Mouse (Mus musculus) heart, embryonic 14.5 days (tissue): ENCODE measurements at regions not wholly inside any gene's neighbourhood (a gene's known extent, or its start where the extent isn't known, plus 50 kb on each side); places are given as distances from the start of the nearest gene placed in this dataset.

Experiments
- ATAC-seq: fragments of 200-750 bp; cut with Nextera tagmentation; 2 replicates; pipeline ENCODE4 v1.8.0; 2017; ENCODE audit warnings: low read depth, moderate TSS enrichment; ENCODE audit not compliant: insufficient number of reproducible peaks, insufficient read depth, low FRiP score
- H3K27ac ChIP-seq, 2 experiments: fragments of 200-500 bp in 1 of 2; fragments of 300-500 bp in 1 of 2; sonication (generic) in 1 of 2; replicated peaks in 1 of 2; 2 replicates each; pipeline ENCODE4 v1.5.1; 2012 to 2014; ENCODE audit warnings: low read depth in 2 of 2, low read length in 2 of 2, control low read depth in 1 of 2, mild to moderate bottlenecking in 1 of 2, mixed read lengths in 1 of 2; ENCODE audit not compliant: control insufficient read depth in 1 of 2, insufficient read depth in 1 of 2
- H3K27me3 ChIP-seq: fragments of 300-500 bp; sonication (generic); 2 replicates; pipeline ENCODE4 v1.6.1; 2014; ENCODE audit warnings: mild to moderate bottlenecking, low read length, control low read depth; ENCODE audit not compliant: control insufficient read depth, insufficient read depth
- H3K36me3 ChIP-seq: fragments of 300-500 bp; sonication (generic); 2 replicates; pipeline ENCODE4 v1.6.1; 2014; ENCODE audit warnings: mild to moderate bottlenecking, control low read depth, low read length, mixed read lengths; ENCODE audit not compliant: control insufficient read depth, insufficient read depth
- H3K4me1 ChIP-seq, 2 experiments: fragments of 200-500 bp in 1 of 2; fragments of 300-500 bp in 1 of 2; sonication (generic) in 1 of 2; 2 replicates each; pipeline ENCODE4 v1.6.1; 2012 to 2014; ENCODE audit warnings: low read length in 2 of 2, control low read depth in 1 of 2, mixed read lengths in 1 of 2; ENCODE audit not compliant: control insufficient read depth in 2 of 2, insufficient read depth in 2 of 2
- H3K4me2 ChIP-seq: fragments of 300-500 bp; sonication (generic); 2 replicates; pipeline ENCODE4 v1.6.1; 2014; ENCODE audit warnings: mild to moderate bottlenecking, low read length
- H3K4me3 ChIP-seq, 2 experiments: fragments of 200-500 bp in 1 of 2; fragments of 300-500 bp in 1 of 2; sonication (generic) in 1 of 2; 2 replicates each; pipeline ENCODE4 v1.5.1; 2012 to 2014; ENCODE audit warnings: low read length in 2 of 2, mild to moderate bottlenecking in 2 of 2, control low read depth in 1 of 2, low read depth in 1 of 2, moderate library complexity in 1 of 2; ENCODE audit not compliant: control insufficient read depth in 1 of 2, insufficient read depth in 1 of 2
- H3K9ac ChIP-seq: fragments of 300-500 bp; sonication (generic); 2 replicates; pipeline ENCODE4 v1.6.1; 2014; ENCODE audit warnings: mild to moderate bottlenecking, low read length
- H3K9me3 ChIP-seq: fragments of 300-500 bp; sonication (generic); 2 replicates; pipeline ENCODE4 v1.6.1; 2016; ENCODE audit warnings: low read length, control low read depth; ENCODE audit not compliant: control insufficient read depth
- WGBS: fragments of 180-500 bp; shearing (Covaris S2); extraction: QIAGEN DNeasy Blood & Tissue Kit; methylation state at CpG from one replicate; pipeline ENCODE4 v1.1.7; 2014; 5-methylcytosine and 5-hydroxymethylcytosine counted together

DNA sequence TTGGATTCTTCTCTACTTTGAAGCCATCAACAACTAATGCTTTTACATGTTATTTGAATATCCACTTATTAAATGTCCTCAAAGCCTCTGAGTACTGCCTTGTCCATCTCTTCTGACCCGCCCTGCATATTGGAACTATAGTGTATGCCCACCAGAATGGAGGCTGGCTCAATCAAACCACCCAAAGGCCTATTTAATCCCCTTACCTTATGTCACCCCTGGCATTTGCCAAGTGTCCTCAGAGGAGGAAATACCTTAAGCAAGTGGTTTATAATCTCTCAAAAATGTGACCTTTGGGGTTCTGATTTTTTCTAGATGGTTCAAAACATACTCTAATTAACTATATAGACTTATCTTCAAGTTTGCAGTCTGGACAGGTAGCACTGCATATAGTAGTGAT lies 542.3 kb downstream of the Etv1 start:
- H3K27me3 ChIP-seq: no peaks in the 10 kb centered on the region
- H3K27ac ChIP-seq: no peak overlapping the region
- H3K9me3 ChIP-seq: no peaks in the 10 kb centered on the region
- no peak overlapping the region for H3K9ac ChIP-seq
- no peak for ATAC-seq
- no peaks in the 10 kb centered on the region for H3K36me3 ChIP-seq
- no peaks in the 10 kb centered on the region for H3K4me1 ChIP-seq
- no peak overlapping the region for H3K4me2 ChIP-seq
- H3K4me3 ChIP-seq: no peak overlapping the region
- 53% methylated on average over 1 of the region's 1 CpGs for WGBS

DNA sequence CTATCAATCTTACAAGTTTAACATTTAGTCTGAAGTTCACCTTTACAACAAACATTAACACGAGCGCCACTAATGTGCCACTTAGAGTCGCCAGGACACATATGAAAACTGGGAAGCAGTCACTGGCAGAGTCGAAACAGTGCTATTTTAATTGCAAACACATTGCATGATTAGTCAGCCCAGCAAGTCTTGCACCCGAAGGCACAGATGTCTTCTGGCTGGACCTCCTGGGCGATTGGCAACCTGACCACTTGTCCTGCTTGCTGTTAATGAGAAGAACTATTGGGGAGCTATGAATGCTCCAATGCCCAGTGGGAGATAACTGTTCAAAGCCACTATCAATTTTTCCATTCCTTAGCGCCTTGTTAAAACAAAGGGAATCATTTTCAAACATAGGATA lies 547.0 kb downstream of the Etv1 start:
- Histone ChIP-seq H3K36me3 (no peaks in the 10 kb centered on the region), H3K27ac (no peak overlapping the region), H3K4me3 (no peak overlapping the region), H3K27me3 (no peaks in the 10 kb centered on the region), H3K9me3 (no peaks in the 10 kb centered on the region), H3K9ac (no peak overlapping the region), H3K4me2 (no peak overlapping the region), H3K4me1 (no peaks in the 10 kb centered on the region)
- WGBS: 79% methylated on average over 7 of the region's 7 CpGs
- no peak for ATAC-seq

DNA sequence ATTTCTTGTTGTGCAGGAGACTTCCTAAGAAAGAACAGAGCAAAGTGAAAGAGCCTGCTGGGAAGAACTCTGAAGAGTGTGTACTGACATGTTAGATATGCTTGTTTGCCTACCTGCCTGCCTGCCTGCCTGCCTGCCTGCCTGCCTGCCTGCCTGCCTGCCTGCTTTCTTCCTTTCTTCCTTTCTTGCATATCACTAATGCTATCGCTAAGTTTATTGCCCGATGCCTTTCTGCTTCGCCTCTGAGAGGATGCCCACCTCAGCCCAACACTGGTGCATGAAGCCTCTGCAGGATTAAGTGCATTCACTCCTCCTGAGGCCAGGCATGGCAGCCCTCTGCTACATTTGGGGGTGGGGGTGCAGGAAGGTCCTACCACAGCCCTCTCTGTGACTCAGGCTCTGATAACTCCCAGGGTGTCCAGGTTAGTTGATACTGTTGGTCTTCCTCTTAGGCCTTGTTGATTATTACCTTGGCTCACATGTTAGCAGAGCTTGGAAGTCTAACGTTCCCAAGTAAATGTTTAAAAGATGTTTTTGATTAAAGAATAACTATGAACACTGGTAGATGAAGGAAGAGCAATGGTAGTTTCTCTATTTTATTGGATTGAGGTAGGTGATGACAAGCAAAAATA lies 547.6 kb downstream of the Etv1 start:
- H3K27ac ChIP-seq: no peak overlapping the region
- ATAC-seq: no peak
- H3K9me3 ChIP-seq: no peaks in the 10 kb centered on the region
- no peaks in the 10 kb centered on the region for H3K4me1 ChIP-seq
- 60% methylated on average over 4 of the region's 4 CpGs for WGBS
- H3K4me3 ChIP-seq: no peak overlapping the region
- H3K9ac ChIP-seq: no peak overlapping the region
- H3K36me3 ChIP-seq: no peaks in the 10 kb centered on the region
- H3K27me3 ChIP-seq: no peaks in the 10 kb centered on the region
- no peak overlapping the region for H3K4me2 ChIP-seq

DNA sequence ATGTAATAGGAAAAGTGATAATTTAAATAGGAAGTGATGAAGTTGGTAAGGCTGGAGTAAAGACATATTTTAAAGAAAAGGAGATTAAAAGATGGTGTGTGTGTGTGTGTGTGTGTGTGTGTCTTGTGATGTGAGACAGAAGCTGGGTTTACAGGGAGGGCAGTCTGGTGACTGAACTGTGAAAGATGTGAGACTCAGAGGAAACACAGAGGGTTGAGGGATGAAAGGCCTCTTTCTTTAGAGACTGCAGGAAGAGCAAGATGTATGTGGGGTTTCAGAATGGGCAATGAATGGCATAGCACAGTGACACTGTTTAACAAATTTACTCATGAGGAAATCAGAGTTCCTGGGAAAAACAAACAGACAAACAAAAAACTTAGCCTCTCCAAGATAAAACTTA lies 549.2 kb downstream of the Etv1 start:
- Histone ChIP-seq H3K9me3 (no peaks in the 10 kb centered on the region), H3K27me3 (no peaks in the 10 kb centered on the region), H3K4me2 (no peak overlapping the region), H3K27ac (no peak overlapping the region), H3K9ac (no peak overlapping the region), H3K36me3 (no peaks in the 10 kb centered on the region), H3K4me3 (no peak overlapping the region), H3K4me1 (no peaks in the 10 kb centered on the region)
- ATAC-seq: no peak

DNA sequence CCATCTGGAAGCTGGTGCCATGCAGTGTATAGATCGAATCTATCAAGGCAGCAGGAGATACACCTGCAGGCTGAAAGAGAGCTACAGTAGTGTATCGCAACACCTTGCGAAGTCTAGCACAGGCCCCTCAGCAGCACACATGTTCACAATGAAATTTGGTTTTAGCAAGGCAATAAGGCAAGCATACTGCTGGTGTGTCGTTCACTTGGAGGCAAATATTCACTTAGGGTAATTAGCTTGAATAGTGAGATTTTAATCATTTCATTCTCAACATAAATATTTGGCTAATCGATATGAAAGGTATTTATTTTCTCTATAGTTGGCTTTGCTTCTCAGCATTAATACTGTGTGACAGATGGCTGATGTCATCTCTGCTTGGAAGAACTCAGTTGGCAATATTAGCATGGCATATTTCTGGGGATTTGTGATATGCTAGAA lies 559.9 kb downstream of the Etv1 start:
- Histone ChIP-seq H3K4me1 (no peaks in the 10 kb centered on the region), H3K27me3 (no peaks in the 10 kb centered on the region), H3K9ac (no peak overlapping the region), H3K27ac (no peak overlapping the region), H3K36me3 (no peaks in the 10 kb centered on the region), H3K4me2 (no peak overlapping the region), H3K9me3 (no peaks in the 10 kb centered on the region), H3K4me3 (no peak overlapping the region)
- ATAC-seq: no peak
- WGBS: 82% methylated on average over 5 of the region's 5 CpGs

DNA sequence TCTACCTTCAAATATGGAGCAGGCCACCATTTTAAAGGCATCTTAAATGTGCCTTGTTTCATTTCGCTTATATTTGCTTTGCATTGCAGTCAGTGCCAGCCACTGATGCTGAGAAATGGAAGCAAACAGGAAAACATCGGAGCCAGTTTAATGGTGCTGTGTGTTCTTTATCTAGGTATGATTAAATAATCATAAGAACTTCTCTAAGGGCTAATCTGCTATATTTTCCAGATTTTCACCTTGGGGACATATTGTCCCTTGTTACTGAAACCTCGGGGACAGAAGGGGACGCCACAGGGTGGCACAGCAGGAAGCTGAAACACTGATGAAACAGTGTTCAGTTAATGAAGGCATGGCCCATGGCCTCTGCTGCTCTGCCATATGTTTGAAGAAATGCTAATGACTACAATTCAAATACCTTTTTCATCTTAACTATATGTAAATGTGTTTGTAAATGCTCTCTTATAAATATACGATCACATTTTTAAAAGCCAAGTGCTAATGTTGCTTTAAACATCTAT lies 562.6 kb downstream of the Etv1 start:
- Histone ChIP-seq H3K9ac (no peak overlapping the region), H3K4me2 (no peak overlapping the region), H3K9me3 (no peaks in the 10 kb centered on the region), H3K36me3 (no peaks in the 10 kb centered on the region), H3K4me3 (no peak overlapping the region), H3K27me3 (no peaks in the 10 kb centered on the region), H3K27ac (no peak overlapping the region), H3K4me1 (no peaks in the 10 kb centered on the region)
- no peak for ATAC-seq
- WGBS: 86% methylated on average over 5 of the region's 5 CpGs

DNA sequence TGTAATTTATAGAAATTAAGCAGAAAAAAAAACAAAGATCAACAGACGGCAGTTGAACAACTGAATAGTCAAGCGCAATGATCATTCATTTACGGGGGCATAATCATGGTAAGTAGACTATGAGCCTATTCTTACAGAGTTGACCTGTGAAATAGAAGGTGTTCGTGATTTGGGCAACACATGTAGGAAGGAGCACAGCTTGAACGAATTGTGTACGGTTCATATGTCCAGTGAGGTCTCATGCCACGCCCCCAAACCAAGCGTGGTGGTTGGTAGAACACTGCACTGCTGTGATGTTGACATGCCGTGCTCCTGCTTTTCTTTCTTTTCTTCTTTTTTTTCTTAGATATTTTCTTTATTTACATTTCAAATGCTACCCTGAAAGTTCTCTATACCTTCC lies 563.1 kb downstream of the Etv1 start:
- H3K27ac ChIP-seq: no peak overlapping the region
- H3K36me3 ChIP-seq: no peaks in the 10 kb centered on the region
- H3K4me2 ChIP-seq: no peak overlapping the region
- WGBS: 87% methylated on average over 9 of the region's 9 CpGs
- no peak overlapping the region for H3K9ac ChIP-seq
- no peak for ATAC-seq
- H3K27me3 ChIP-seq: no peaks in the 10 kb centered on the region
- H3K4me3 ChIP-seq: no peak overlapping the region
- no peaks in the 10 kb centered on the region for H3K4me1 ChIP-seq
- no peaks in the 10 kb centered on the region for H3K9me3 ChIP-seq
